Mouse (Mus musculus) embryonic facial prominence, embryonic 12.5 days (tissue): ENCODE measurements around the gene B4galt7. TPM values are rescaled to one million over a fixed set of nuclear protein-coding genes. Genes with fewer than 3 reads are reported as not detected.
"Not testable (repeated sequence)": the region's sequence is repeated elsewhere in the genome, so short reads cannot be mapped to it uniquely, and the experiment has no call there.

ENCODE experiments used
- ATAC-seq: fragments of 200-750 bp; cut with Nextera tagmentation; 2 replicates; pipeline ENCODE4 v1.8.0; 2017; ENCODE audit not compliant: insufficient number of reproducible peaks, insufficient read depth, low FRiP score, low TSS enrichment
- H3K27ac ChIP-seq: fragments of 300-500 bp; sonication (generic); 2 replicates; pipeline ENCODE4 v1.5.1; 2016; ENCODE audit warnings: mild to moderate bottlenecking
- H3K27me3 ChIP-seq: fragments of 300-500 bp; sonication (generic); 2 replicates; pipeline ENCODE4 v1.6.1; 2016; ENCODE audit warnings: mild to moderate bottlenecking, moderate library complexity
- H3K36me3 ChIP-seq: fragments of 300-500 bp; sonication (generic); 2 replicates; pipeline ENCODE4 v1.6.1; 2016; ENCODE audit warnings: mild to moderate bottlenecking
- H3K4me1 ChIP-seq: fragments of 300-500 bp; sonication (generic); 2 replicates; pipeline ENCODE4 v1.6.1; 2016
- H3K4me2 ChIP-seq: fragments of 300-500 bp; sonication (generic); replicated peaks from 2 replicates; pipeline ENCODE4 v1.6.1; 2016; ENCODE audit warnings: mild to moderate bottlenecking, moderate library complexity
- H3K4me3 ChIP-seq: fragments of 300-500 bp; sonication (generic); 2 replicates; pipeline ENCODE4 v1.5.1; 2016; ENCODE audit warnings: mild to moderate bottlenecking
- H3K9ac ChIP-seq: fragments of 300-500 bp; sonication (generic); 2 replicates; pipeline ENCODE4 v1.6.1; 2016; ENCODE audit warnings: mild to moderate bottlenecking, moderate library complexity
- H3K9me3 ChIP-seq: fragments of 300-500 bp; sonication (generic); 2 replicates; pipeline ENCODE4 v1.6.1; 2016; ENCODE audit warnings: mild to moderate bottlenecking, moderate library complexity
- WGBS: fragments of 180-500 bp; shearing (Covaris S2); methylation state at CpG from one replicate; pipeline ENCODE4 v1.1.7; 2016; 5-methylcytosine and 5-hydroxymethylcytosine counted together
- polyA plus RNA-seq: library from polyadenylated mRNA; unstranded; fragments of >200 nt; fragmentation: Nextera tagmentation; extraction: Ambion mirVana; gene quantifications from 2 replicates; pipeline ENCODE4 v1.2.1, GENCODE M21; 2016

B4galt7 gene
- 35.3 and 38.9 TPM in 2 replicates for polyA plus RNA-seq

DNA sequence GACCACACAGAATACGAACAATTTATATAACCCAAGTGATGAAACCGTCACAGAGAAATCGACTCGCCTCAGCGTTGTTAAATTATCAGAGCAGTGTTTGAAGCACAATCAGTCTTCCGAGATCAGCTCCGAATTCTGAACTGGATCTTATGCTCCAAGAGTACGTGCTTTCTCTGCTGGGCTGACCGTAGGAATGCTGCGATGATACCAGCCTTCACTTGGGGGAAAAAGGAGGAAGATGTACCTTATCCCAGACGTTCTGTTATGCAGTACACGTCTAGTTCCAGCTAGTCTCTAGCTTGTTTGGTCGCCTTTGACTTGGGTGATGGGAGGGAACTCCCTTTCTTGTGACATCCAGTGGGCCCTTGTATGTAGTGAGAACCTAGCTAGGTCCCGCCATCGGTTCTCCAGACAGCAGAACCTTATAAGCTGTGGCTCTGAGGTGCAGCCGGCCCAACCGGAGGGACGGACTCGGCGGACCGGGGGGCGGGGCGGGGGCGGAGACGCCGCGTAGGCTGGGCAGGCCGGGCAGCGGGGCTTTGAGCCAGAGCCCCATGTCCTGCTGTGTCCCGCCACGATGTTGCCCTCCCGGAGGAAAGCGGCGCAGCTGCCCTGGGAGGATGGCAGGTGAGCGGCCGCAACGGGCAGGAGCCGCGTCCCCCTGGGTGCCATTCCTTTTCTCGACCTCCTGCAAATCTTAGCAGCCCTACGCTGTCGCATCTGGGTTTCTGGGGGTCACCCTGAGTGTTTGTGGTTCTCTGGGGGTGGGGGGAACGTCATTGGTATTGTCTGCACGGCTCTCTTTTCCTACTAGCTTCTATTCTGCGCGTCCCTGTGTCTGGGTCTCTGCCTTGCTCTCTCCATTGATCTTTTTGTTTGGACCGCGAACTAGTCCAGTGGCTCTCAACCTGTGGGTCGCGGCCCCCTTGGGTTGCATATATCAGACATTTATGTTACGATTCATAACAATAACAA, at the start of gene B4galt7:
Gene B4galt7 (plus strand): TSS at position 331 of the 975 bp plus-strand sequence.
- H3K4me2 ChIP-seq = peak within 1 kb of the TSS; percentile 81

DNA sequence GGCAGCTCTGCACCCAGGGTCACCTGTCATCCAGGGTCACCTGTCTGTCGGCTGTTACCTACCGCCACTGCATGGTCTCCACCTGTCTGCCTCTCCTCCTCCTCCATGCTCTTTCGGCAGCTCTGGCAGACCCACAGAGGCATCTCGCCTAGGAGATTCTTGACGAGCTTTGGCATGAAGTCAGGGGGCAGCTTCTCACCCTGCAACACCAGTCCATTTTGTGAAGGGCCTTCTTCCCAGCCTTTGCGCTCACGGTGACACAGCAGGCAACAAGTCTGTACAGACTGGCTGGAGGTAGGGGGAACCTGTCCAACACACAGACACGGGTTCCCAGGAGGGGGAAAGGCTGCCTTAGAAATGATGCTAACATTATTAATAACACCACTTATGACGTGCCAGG, 43.8 kb upstream of the B4galt7 start:
- no peaks in the 10 kb centered on the region for H3K4me1 ChIP-seq
- ATAC-seq = no peak
- H3K27ac ChIP-seq = no peak overlapping the region
- peaks cover 52% of the 10 kb centered on the region for H3K36me3 ChIP-seq
- 92% methylated on average over 9 of the region's 9 CpGs for WGBS
- H3K9me3 ChIP-seq = no peaks in the 10 kb centered on the region
- H3K4me2 ChIP-seq = no peak overlapping the region
- no peak overlapping the region for H3K9ac ChIP-seq
- no peaks in the 10 kb centered on the region for H3K27me3 ChIP-seq
- no peak overlapping the region for H3K4me3 ChIP-seq

More for the DNA sequence above, at the start of gene B4galt7:
- Histone ChIP-seq H3K9me3 (no peaks in the 10 kb centered on the region), H3K9ac (peak within 1 kb of the TSS; percentile 90), H3K27ac (peak within 1 kb of the TSS; percentile 60; the same call in 1 of the 2 replicates), H3K4me3 (peak within 1 kb of the TSS; percentile 92), H3K36me3 (peaks cover 49% of the 10 kb centered on the region), H3K4me1 (peaks cover 8% of the 10 kb centered on the region), H3K27me3 (no peaks in the 10 kb centered on the region)
- 10% methylated on average over 51 of the region's 51 CpGs for WGBS
- peak; percentile 78 for ATAC-seq

DNA sequence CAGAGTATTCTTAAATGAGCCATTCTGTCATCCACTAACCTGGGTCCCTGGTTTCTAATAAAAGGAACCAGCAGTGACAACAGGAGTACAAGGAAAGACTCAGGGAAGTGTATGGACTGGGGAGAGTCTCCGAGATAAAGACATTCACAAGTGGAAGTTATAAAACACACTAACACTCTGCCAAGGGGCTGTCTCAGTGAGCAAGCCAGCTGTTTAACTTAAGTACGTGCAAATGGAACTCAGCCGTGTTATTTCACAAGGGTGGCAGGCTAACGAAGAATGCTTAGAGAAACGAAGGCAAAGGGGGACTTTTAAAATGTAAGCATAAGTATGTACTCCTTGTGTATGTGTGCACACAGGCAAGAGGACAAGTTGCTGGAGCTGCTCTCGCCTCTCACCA, 42.2 kb upstream of the B4galt7 start:
- Histone ChIP-seq H3K9me3 (no peaks in the 10 kb centered on the region), H3K4me1 (no peaks in the 10 kb centered on the region), H3K4me3 (no peak overlapping the region), H3K9ac (no peak overlapping the region), H3K36me3 (peaks cover 50% of the 10 kb centered on the region), H3K27me3 (no peaks in the 10 kb centered on the region), H3K27ac (no peak overlapping the region), H3K4me2 (no peak overlapping the region)
- ATAC-seq = no peak
- 88% methylated on average over 6 of the region's 6 CpGs for WGBS

DNA sequence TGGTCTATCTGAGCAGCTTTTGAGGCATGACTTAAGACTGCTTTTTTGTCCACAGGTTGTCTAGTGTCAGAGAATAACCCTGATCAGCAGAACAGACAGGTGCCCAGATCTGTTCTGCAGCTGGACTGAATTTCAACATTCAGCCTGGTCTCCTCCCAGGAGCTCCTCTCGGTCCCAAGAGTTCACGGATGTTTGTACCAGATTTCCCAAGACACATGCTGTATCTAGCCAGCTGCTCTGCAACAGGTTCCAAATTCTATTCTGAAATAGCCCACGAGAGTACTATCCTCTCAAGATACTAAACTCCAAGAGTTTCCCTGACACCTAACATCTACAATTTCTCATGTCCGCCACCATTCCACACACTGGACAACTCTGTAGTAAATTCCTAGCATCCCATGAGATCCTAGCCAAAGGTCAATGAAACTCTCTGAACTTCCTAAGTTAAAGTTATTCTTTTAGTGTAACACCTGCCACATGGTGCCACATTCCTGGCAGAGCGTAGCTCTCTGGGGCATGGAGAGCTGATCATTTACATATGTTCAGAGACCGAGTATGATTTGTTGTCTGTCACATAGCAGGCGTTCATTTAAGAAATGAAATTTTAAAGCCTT, 36.3 kb upstream of the B4galt7 start:
- peaks cover 24% of the 10 kb centered on the region; the same call in 1 of the 2 replicates for H3K36me3 ChIP-seq
- H3K4me1 ChIP-seq = no peaks in the 10 kb centered on the region
- H3K27ac ChIP-seq = no peak overlapping the region
- no peaks in the 10 kb centered on the region for H3K9me3 ChIP-seq
- 64% methylated on average over 7 of the region's 7 CpGs for WGBS
- no peak for ATAC-seq
- H3K9ac ChIP-seq = no peak overlapping the region
- no peak overlapping the region for H3K4me3 ChIP-seq
- no peak overlapping the region for H3K4me2 ChIP-seq
- no peaks in the 10 kb centered on the region for H3K27me3 ChIP-seq

DNA sequence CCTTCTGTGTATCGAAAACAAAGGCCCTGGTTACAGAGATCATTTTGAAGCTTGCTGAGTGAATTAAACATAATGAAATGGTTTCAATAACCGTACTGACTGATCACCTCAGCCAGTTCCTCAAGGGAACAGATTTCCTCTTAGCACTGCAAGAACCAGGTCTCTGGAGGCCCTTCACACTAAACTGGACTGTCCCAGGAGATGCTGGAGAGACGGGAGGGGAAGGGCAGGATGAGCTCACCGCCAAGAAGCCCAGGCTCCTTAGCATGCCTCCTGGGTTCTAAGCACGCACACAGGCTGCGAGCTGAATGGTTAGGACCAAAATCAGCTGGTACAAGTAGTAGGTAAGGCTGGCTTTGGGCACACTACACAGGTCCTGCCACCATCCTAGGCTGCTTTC, 32.7 kb upstream of the B4galt7 start:
- H3K27me3 ChIP-seq = no peaks in the 10 kb centered on the region
- no peak for ATAC-seq
- no peak overlapping the region for H3K4me3 ChIP-seq
- no peak overlapping the region for H3K9ac ChIP-seq
- H3K36me3 ChIP-seq = peaks cover 13% of the 10 kb centered on the region; the same call in 1 of the 2 replicates
- peaks cover 13% of the 10 kb centered on the region for H3K4me1 ChIP-seq
- H3K27ac ChIP-seq = no peak overlapping the region
- H3K9me3 ChIP-seq = no peaks in the 10 kb centered on the region
- no peak overlapping the region for H3K4me2 ChIP-seq
- WGBS = 90% methylated on average over 6 of the region's 6 CpGs

DNA sequence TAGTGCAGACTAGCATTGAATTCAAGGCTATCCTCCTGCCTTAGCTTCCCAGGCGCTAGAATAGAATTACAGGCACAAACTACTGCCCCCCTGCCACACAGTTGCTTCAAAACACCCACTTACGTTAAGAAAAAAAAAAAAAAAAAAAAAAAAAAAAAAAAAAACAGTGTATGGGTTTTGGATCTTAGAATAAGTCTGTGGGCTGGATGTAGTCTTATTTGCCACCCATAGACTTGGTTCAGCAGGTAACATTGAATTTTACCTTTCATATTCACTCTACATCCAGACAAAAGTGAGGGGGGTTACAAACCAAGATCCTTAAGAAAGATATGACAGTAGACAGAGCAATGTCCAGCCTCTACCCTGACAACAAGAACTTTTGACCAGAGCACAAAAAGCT, 31.7 kb upstream of the B4galt7 start:
- Histone ChIP-seq H3K27ac (no peak overlapping the region), H3K36me3 (peaks cover 13% of the 10 kb centered on the region; the same call in 1 of the 2 replicates), H3K27me3 (no peaks in the 10 kb centered on the region), H3K9ac (no peak overlapping the region), H3K4me3 (no peak overlapping the region), H3K4me1 (peaks cover 16% of the 10 kb centered on the region), H3K9me3 (no peaks in the 10 kb centered on the region), H3K4me2 (no peak overlapping the region)
- no peak for ATAC-seq
- 83% methylated on average over 2 of the region's 2 CpGs for WGBS

DNA sequence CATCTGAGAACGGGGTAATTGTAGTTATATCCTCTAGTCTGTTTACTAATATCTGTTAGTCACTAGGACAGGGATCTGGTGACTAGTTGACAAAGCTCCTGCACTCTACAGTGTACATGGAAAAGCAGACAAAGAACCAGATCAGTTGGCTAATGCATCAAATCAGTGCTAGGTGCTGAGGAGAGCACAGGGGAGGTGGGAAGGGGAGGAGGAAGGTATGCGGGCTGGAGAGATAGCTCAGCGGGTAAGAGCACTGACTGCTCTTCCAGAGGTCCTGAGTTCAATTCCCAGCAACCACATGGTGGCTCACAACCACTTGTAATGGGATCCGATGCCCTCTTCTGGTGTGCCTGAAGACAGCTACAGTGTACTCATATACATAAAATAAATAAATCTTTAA, 31.2 kb upstream of the B4galt7 start:
- H3K27ac ChIP-seq, H3K4me3 ChIP-seq, H3K9ac ChIP-seq, H3K9me3 ChIP-seq, H3K27me3 ChIP-seq, H3K4me2 ChIP-seq, ATAC-seq: not testable (repeated sequence)
- WGBS = 90% methylated on average over 4 of the region's 4 CpGs
- H3K4me1 ChIP-seq = peaks cover 16% of the 10 kb centered on the region
- H3K36me3 ChIP-seq = peaks cover 13% of the 10 kb centered on the region; the same call in 1 of the 2 replicates

DNA sequence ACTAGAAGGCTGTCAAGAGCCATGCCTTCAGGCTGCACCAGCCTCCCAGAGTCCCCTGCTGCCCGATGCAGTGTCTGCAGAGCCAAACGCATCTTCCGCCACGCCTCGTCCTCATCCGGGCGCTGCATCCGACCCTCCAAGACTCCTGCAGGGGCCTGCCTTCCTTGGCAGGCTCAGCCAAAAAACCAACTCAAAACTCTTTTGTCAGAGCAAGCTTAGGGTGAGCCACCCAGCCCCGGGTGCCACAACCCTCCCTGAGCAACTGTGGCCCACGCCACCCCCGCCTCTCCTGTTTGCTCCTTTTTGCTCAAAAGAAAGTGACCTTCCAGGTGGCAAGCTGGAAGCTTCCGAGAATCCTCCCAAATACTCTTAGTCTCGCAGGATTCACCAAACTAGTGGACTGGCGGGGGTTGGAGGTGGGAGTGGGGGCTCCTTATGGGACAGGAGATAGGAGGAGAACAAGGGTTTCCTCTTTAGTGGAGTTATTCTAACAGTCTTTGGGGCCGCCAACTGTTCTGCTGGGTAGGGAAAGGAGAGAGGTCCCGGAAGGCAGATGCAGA, 29.9 kb upstream of the B4galt7 start:
- H3K9me3 ChIP-seq = no peaks in the 10 kb centered on the region
- peaks cover 16% of the 10 kb centered on the region for H3K4me1 ChIP-seq
- peak overlapping the region; percentile 98 for H3K9ac ChIP-seq
- peak overlapping the region; percentile 94 for H3K27ac ChIP-seq
- ATAC-seq = no peak
- peak overlapping the region; percentile 92 for H3K4me3 ChIP-seq
- no peaks in the 10 kb centered on the region for H3K27me3 ChIP-seq
- H3K4me2 ChIP-seq = peak overlapping the region; percentile 97
- 5% methylated on average over 16 of the region's 16 CpGs for WGBS
- 0 out of 2 replicates have a peak, but pooled peaks cover 13% of the 10 kb centered on the region for H3K36me3 ChIP-seq

DNA sequence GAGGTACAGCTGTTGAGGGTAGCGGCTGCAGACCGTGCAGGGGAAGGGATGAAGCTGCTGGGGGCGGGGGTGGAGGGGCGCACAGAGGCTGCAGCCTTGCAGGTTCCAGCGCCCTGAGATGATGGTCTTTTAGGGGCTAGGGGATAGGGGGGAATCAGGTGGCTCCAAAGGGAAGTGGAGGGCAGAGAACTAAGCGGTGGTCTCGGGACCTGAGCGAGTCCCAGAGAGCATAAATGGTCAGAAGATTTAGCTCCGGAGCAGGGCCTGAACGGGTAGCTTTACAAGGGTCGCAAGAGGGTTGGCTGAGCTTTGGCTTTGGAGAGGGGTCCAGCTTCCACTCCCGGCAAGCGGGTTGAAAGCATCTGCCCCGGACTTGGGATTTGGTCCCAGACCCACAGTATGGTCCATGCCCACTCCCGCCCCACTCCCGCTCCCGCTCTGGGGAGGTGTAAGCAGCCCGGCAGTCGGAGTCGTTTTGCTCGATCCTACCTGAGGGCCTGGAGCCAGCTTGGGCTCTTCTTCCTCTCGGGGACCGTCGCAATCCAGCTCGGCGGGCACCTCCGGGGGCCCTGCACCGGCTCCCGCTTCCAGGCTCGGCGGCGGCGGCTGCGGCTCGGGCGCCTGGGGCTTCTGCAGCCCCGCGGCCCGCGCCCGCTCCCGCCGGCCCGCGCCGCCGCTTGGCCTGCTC, 29.3 kb upstream of the B4galt7 start:
- no peaks in the 10 kb centered on the region for H3K9me3 ChIP-seq
- peak overlapping the region; percentile 98 for H3K9ac ChIP-seq
- H3K4me2 ChIP-seq = peak overlapping the region; percentile 97
- no peaks in the 10 kb centered on the region for H3K27me3 ChIP-seq
- H3K4me3 ChIP-seq = peak overlapping the region; percentile 92
- ATAC-seq = peak; percentile 70
- H3K36me3 ChIP-seq = 0 out of 2 replicates have a peak, but pooled peaks cover 13% of the 10 kb centered on the region
- peaks cover 16% of the 10 kb centered on the region for H3K4me1 ChIP-seq
- WGBS = under 1% methylated on average over 38 of the region's 47 CpGs
- H3K27ac ChIP-seq = peak overlapping the region; percentile 94

DNA sequence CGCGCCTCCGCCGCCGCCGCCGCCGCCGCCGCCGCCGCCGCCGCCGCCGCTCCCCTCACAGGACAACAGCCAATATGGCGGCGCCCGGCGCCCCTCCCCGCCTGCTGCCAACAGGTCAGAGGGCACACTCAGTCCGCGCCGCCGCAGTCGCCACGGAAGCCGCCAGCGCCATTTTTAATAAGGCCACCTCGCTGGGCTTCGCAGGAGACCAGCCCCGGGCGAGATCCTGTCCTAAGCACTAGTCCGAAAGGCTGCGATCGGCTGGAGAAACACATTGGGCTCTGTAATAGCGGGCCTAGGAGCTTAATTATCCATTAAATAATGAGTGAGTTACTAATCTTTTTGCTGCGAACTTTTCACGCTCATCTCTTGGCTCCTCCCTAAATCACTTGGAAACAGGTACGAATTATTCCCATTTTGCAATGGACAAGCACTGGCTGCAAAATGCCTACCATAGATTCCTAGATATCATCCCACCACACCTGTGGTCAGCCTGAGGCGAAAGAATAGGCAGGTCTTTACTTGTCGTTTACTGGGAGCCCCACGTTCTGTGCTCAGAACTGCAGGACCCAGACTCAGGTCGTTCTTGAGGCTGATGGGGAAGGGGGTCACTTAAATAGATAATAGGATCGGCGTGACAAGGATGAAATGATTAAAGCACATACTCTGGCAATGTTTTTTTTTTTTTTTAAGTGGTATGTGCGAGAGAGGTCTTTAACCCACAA, 28.5 kb upstream of the B4galt7 start, which contains the start of gene Fam193b:
Gene Fam193b (minus strand): TSS at position 94 of the 725 bp plus-strand sequence.
- H3K27ac ChIP-seq = peak within 1 kb of the TSS; percentile 94
- H3K36me3 ChIP-seq = 0 out of 2 replicates have a peak, but pooled peaks cover 10% of the 10 kb centered on the region
- peaks cover 16% of the 10 kb centered on the region for H3K4me1 ChIP-seq
- peak within 1 kb of the TSS; percentile 98 for H3K9ac ChIP-seq
- no peaks in the 10 kb centered on the region for H3K9me3 ChIP-seq
- H3K4me2 ChIP-seq = peak within 1 kb of the TSS; percentile 97
- no peaks in the 10 kb centered on the region for H3K27me3 ChIP-seq
- WGBS = 2% methylated on average over 47 of the region's 47 CpGs
- peak; percentile 80 for ATAC-seq
- H3K4me3 ChIP-seq = peak within 1 kb of the TSS; percentile 92
